Mouse (Mus musculus) midbrain, embryonic 11.5 days (tissue): Measurements from ENCODE around the gene Csde1. TPM values are rescaled to one million over a fixed set of nuclear protein-coding genes. Genes with fewer than 3 reads are reported as not detected.

Source experiments
- ATAC-seq: fragments of 200-750 bp; cut with Nextera tagmentation; 2 replicates; pipeline ENCODE4 v1.8.0; 2017; ENCODE audit warnings: moderate TSS enrichment, moderate library complexity; ENCODE audit not compliant: low FRiP score
- DNase-seq: peaks from one replicate; pipeline ENCODE4 v3.0.0; 2015; ENCODE audit warnings: low spot score; ENCODE audit errors: missing footprints
- H3K27ac ChIP-seq: fragments of 300-500 bp; sonication (generic); 2 replicates; pipeline ENCODE4 v1.5.1; 2014; ENCODE audit warnings: low read depth, low read length
- H3K27me3 ChIP-seq: fragments of 300-500 bp; sonication (generic); 2 replicates; pipeline ENCODE4 v1.6.1; 2014; ENCODE audit warnings: mild to moderate bottlenecking, low read length, moderate library complexity, mixed read lengths; ENCODE audit not compliant: control insufficient read depth, insufficient read depth
- H3K36me3 ChIP-seq: fragments of 300-500 bp; sonication (generic); 2 replicates; pipeline ENCODE4 v1.6.1; 2014; ENCODE audit warnings: mild to moderate bottlenecking, low read length, moderate library complexity, mixed read lengths; ENCODE audit not compliant: control insufficient read depth, insufficient read depth
- H3K4me1 ChIP-seq: fragments of 300-500 bp; sonication (generic); 2 replicates; pipeline ENCODE4 v1.6.1; 2014; ENCODE audit warnings: low read length; ENCODE audit not compliant: control insufficient read depth, insufficient read depth
- H3K4me2 ChIP-seq: fragments of 300-500 bp; sonication (generic); 2 replicates; pipeline ENCODE4 v1.6.1; 2014; ENCODE audit warnings: mild to moderate bottlenecking, moderate library complexity
- H3K4me3 ChIP-seq: fragments of 300-500 bp; sonication (generic); 2 replicates; pipeline ENCODE4 v1.5.1; 2014; ENCODE audit warnings: low read depth, low read length
- H3K9ac ChIP-seq: fragments of 300-500 bp; sonication (generic); 2 replicates; pipeline ENCODE4 v1.6.1; 2014; ENCODE audit warnings: low read length
- H3K9me3 ChIP-seq: fragments of 300-500 bp; sonication (generic); 2 replicates; pipeline ENCODE4 v1.6.1; 2016; ENCODE audit warnings: low read length; ENCODE audit not compliant: control insufficient read depth
- WGBS: fragments of 180-500 bp; shearing (Covaris S2); extraction: QIAGEN DNeasy Blood & Tissue Kit; methylation state at CpG from one replicate; pipeline ENCODE4 v1.1.7; 2014; 5-methylcytosine and 5-hydroxymethylcytosine counted together
- polyA plus RNA-seq: library from polyadenylated mRNA; unstranded; fragments of >200 nt; fragmentation: Nextera tagmentation; extraction: Ambion mirVana; gene quantifications from 2 replicates; pipeline ENCODE4 v1.2.1, GENCODE M21; 2014

Csde1 gene
- polyA plus RNA-seq, 1 experiment from 2014 or later, result 522 TPM

- DNase-seq (no peak), ATAC-seq (no peak)
- no peak overlapping the region for H3K4me3 ChIP-seq
- H3K4me2 ChIP-seq, result no peak overlapping the region
- H3K27me3 ChIP-seq, result peaks cover 18% of the 10 kb centered on the region
- peaks cover 8% of the 10 kb centered on the region; the same call in 1 of the 2 replicates for H3K4me1 ChIP-seq
- no peak overlapping the region for H3K27ac ChIP-seq
- no peaks in the 10 kb centered on the region for H3K36me3 ChIP-seq
- no peak overlapping the region for H3K9ac ChIP-seq
- WGBS, result 76% methylated on average over 2 of the region's 2 CpGs
- no peaks in the 10 kb centered on the region for H3K9me3 ChIP-seq
Measured at GRCm38 (mm10) chr3:103100735-103101134, 80.5 kb downstream of the Csde1 start.

DNA sequence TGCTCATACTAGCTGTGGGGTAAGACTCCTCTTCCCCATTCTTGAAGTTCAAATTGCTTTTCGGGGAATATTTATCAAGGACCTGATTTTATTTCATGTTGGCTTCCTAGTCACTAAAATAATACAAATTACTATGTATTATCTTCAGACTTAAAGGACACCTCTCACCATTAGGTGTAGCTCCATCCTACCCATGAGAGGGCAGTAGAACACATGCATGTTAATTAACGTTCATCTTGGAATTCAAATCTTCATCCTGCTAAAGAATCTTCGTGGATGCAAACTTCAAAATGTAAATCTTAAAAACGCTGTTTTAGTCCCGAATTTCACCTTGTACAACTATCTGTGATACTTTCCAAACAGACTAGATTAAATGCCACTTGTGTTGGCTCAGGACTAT is 81.0 kb downstream of the Csde1 start:
- no peaks in the 10 kb centered on the region for H3K9me3 ChIP-seq
- no peak overlapping the region for H3K9ac ChIP-seq
- no peak for DNase-seq
- no peak overlapping the region for H3K4me3 ChIP-seq
- no peak overlapping the region for H3K27ac ChIP-seq
- H3K4me1 ChIP-seq, result peaks cover 8% of the 10 kb centered on the region; the same call in 1 of the 2 replicates
- 69% methylated on average over 5 of the region's 5 CpGs for WGBS
- no peak for ATAC-seq
- no peak overlapping the region for H3K4me2 ChIP-seq
- peaks cover 18% of the 10 kb centered on the region for H3K27me3 ChIP-seq
- H3K36me3 ChIP-seq, result no peaks in the 10 kb centered on the region

DNA sequence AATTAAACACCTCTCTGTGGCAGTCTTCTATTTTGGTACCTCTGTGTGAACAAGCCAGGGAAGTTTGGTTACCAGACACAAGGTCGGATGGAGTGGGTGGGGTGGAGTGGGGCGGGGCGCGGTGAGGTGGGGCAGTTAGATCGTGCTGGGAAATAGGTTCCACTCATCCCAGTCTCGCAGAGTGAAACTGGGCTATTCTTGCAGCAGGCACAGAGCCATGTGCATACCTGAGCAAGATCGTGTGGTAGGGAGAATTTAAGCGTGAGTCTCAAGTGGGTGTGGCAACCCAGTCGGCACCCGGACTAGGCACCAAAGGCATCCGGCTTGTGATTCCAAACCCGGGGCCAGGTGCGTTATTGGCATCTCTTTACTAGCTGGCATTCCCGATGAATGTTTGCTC is 81.7 kb downstream of the Csde1 start:
- no peak overlapping the region for H3K27ac ChIP-seq
- no peak for DNase-seq
- peak overlapping the region; percentile 58 for H3K4me3 ChIP-seq
- H3K9me3 ChIP-seq, result no peaks in the 10 kb centered on the region
- peak overlapping the region; percentile 94 for H3K4me2 ChIP-seq
- peaks cover 18% of the 10 kb centered on the region for H3K27me3 ChIP-seq
- H3K9ac ChIP-seq, result peak overlapping the region; percentile 51; the same call in 1 of the 2 replicates
- WGBS, result 3% methylated on average over 14 of the region's 14 CpGs
- H3K4me1 ChIP-seq, result peaks cover 8% of the 10 kb centered on the region; the same call in 1 of the 2 replicates
- ATAC-seq, result peak; percentile 40; the same call in 1 of the 2 replicates
- no peaks in the 10 kb centered on the region for H3K36me3 ChIP-seq

DNA sequence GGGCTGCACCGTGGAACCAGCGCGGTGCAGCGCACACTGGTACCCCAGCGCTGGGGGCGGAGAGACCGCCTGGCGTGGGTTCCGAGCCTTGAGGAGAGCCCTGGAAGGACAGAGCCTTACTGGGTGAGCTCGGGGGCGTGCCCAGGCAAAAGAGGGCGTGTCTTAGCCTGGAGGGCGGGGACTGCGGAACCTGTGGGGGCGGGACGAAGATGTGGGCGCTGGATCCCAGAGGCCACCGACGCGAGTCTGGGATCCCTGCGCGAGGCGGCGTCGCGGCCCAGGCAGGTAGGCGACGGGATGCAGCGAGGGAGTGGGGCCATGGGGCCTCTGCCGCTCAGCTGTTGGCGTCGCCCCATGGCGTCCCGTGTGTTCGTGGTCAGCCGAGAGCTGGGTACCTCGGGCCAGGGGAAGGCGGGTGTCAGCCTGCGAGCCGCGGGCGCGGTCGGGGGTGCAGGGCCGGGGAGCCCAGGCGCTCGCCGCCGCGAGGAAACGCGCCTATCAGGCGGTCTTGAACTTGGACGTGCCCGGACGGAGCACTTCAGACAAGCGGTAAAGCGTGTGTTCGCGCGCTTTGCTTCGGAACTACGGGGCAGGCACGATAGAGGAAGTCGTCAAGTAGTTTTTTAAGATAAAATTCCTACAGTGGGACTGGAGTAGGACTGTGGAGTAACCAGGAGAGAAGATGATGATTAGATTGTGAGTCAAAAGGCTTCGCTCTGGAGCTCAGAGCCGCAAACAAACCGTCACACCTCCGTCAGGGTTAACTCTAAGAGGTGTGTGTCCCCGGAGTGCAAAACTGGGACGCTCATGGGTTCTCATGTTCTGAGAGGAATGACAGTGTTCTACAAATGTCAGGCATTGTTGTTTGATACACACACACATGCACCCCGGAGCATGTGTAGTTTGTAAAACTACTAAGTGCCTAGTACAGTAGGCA is 82.5 kb downstream of the Csde1 start, which contains the start of gene Dennd2c:
Gene Dennd2c (plus strand): TSS at position 151 of the 937 bp plus-strand sequence.
- ATAC-seq (peak; percentile 97), DNase-seq (peak; percentile 99)
- peak within 1 kb of the TSS; percentile 58 for H3K4me3 ChIP-seq
- no peaks in the 10 kb centered on the region for H3K36me3 ChIP-seq
- peaks cover 18% of the 10 kb centered on the region for H3K27me3 ChIP-seq
- peaks cover 8% of the 10 kb centered on the region; the same call in 1 of the 2 replicates for H3K4me1 ChIP-seq
- peak within 1 kb of the TSS; percentile 51; the same call in 1 of the 2 replicates for H3K9ac ChIP-seq
- H3K4me2 ChIP-seq, result peak within 1 kb of the TSS; percentile 94
- WGBS, result 1% methylated on average over 71 of the region's 72 CpGs
- no peaks in the 10 kb centered on the region for H3K9me3 ChIP-seq
- no peak within 1 kb of the TSS for H3K27ac ChIP-seq

Other genes with a start within 250 kb of the Csde1 start
- gene Tshb, start 237.7 kb upstream of the Csde1 start, polyA plus RNA-seq, result 0.03 and 0.20 TPM in 2 replicates
- not detected in 2 replicates for gene Sycp1, start 84.3 kb upstream of the Csde1 start, polyA plus RNA-seq
- gene Nr1h5, start 56.3 kb upstream of the Csde1 start, polyA plus RNA-seq, result 0.04 and 0.19 TPM in 2 replicates
- 108 and 116 TPM in 2 replicates for gene Sike1, start 24.7 kb upstream of the Csde1 start, polyA plus RNA-seq
- 159 and 167 TPM in 2 replicates for gene Nras, start 37.9 kb downstream of the Csde1 start, polyA plus RNA-seq
- 0.19 TPM in 1 of 2 replicates, not detected in the other for gene Ampd1, start 53.6 kb downstream of the Csde1 start, polyA plus RNA-seq
- 1.4 and 2.4 TPM in 2 replicates for gene Dennd2c, start 82.2 kb downstream of the Csde1 start, polyA plus RNA-seq
- 250 and 276 TPM in 2 replicates for gene Bcas2, start 151.2 kb downstream of the Csde1 start, polyA plus RNA-seq